Mouse (Mus musculus) stomach, postnatal 0 days (tissue): ENCODE results near the gene Ric8b. TPM values are rescaled to one million over a fixed set of nuclear protein-coding genes. Genes with fewer than 3 reads are reported as not detected.
A peak's percentile ranks its signal among the peaks of the same experiment; 100 is the strongest.

Source experiments
- ATAC-seq: fragments of 200-750 bp; cut with Nextera tagmentation; 2 replicates; pipeline ENCODE4 v1.8.0; 2017; ENCODE audit not compliant: low FRiP score, low TSS enrichment
- DNase-seq: peaks from one replicate; pipeline ENCODE4 v3.0.0-alpha.2; 2016; ENCODE audit warnings: low spot score
- H3K27ac ChIP-seq: fragments of 300-500 bp; sonication (generic); replicated peaks from 2 replicates; pipeline ENCODE4 v1.5.1; 2014; ENCODE audit warnings: mild to moderate bottlenecking, control low read depth
- H3K27me3 ChIP-seq: fragments of 300-500 bp; sonication (generic); 2 replicates; pipeline ENCODE4 v1.6.1; 2014; ENCODE audit warnings: low read length; ENCODE audit not compliant: control insufficient read depth, insufficient read depth
- H3K36me3 ChIP-seq: fragments of 300-500 bp; sonication (generic); 2 replicates; pipeline ENCODE4 v1.6.1; 2014; ENCODE audit warnings: low read length, mixed read lengths; ENCODE audit not compliant: control insufficient read depth, insufficient read depth
- H3K4me1 ChIP-seq: fragments of 300-500 bp; sonication (generic); replicated peaks from 2 replicates; pipeline ENCODE4 v1.6.1; 2014; ENCODE audit warnings: antibody characterized with exemption; ENCODE audit not compliant: control insufficient read depth, insufficient read depth
- H3K4me2 ChIP-seq: fragments of 300-500 bp; sonication (generic); replicated peaks from 2 replicates; pipeline ENCODE4 v1.6.1; 2014; ENCODE audit warnings: low read depth, mild to moderate bottlenecking, control low read depth, moderate library complexity
- H3K4me3 ChIP-seq: fragments of 300-500 bp; sonication (generic); 2 replicates; pipeline ENCODE4 v1.5.1; 2014; ENCODE audit warnings: low read depth, low read length, control low read depth
- H3K9ac ChIP-seq: fragments of 300-500 bp; sonication (generic); 2 replicates; pipeline ENCODE4 v1.6.1; 2014; ENCODE audit warnings: mild to moderate bottlenecking, low read length, control low read depth, mixed read lengths
- H3K9me3 ChIP-seq: fragments of 300-500 bp; sonication (generic); 2 replicates; pipeline ENCODE4 v1.6.1; 2016; ENCODE audit warnings: low read length; ENCODE audit not compliant: control insufficient read depth
- CTCF ChIP-seq: IDR thresholded peaks from 2 replicates; pipeline ENCODE4 v1.5.1; 2016; ENCODE audit warnings: antibody characterized with exemption, low read depth, mild to moderate bottlenecking, moderate library complexity
- EP300 ChIP-seq: optimal IDR thresholded peaks from 2 replicates; pipeline ENCODE3; 2016; ENCODE audit warnings: antibody characterized with exemption
- WGBS: fragments of 180-500 bp; shearing (Covaris S2); extraction: QIAGEN DNeasy Blood & Tissue Kit; methylation state at CpG from one replicate; pipeline ENCODE4 v1.1.7; 2014; 5-methylcytosine and 5-hydroxymethylcytosine counted together
- polyA plus RNA-seq: library from polyadenylated mRNA; unstranded; fragments of >200 nt; fragmentation: Nextera tagmentation; extraction: Ambion mirVana; gene quantifications from 2 replicates; pipeline ENCODE4 v1.2.1, GENCODE M21; 2015

Ric8b gene
- polyA plus RNA-seq, 1 experiment from 2014 or later: 7.4 TPM

DNA sequence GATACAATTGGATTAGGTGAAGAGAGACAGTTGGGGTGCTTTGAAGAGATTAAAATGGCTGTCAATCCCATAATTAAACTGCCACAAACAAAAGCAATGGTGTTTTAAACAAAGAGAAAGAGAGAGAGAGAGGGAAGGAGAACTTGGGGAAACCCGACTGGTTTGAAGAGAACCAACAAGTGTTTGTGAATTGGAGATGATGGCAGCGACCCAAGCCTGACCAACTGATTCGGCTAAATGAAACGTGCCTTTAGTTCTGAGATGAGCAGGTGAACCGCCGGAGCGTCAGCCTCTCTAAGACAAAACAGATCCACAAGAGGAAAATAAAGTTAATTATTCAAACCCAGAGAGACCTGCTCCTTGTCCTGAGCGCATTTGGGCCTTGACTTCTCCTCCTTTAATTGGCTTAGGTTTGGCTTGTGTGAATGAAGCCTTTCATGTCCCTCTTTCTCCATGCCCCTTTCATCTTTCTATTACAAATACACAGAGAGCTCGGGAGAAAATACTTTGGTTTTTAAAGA, 97.1 kb downstream of the Ric8b start:
- 83% methylated on average over 9 of the region's 9 CpGs for WGBS
- no peak for ATAC-seq

DNA sequence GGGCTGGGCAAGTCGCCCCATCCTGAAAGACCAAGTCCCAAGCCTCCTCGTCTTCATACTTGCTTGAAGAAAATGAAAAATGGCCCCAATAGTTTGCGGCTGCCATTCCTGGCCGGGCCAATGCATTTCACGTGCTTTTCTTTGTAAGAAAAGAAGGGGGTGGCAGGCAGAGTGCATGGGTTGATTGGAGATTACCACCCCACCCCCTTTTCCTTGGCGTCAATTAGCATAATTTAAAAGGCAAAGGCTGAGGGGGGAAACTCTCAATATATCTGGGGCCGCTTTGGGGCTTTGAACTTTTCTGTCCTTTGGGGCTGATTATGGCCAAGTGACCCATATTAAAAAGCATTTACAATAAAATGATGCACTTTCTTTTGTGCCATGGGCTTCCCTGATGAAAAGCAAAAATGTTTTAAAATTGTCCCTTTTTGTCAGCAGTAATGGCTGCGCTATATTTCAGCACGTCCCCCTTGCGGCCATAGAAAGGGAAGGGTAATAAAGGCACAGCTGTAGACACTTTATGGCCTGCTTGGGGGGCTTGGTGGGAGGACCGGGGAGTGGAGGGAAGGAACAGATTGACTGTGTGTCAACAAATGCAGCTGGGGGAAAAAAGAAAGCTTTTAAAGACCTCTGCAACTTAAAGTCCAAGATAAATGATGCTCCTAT, 105.4 kb downstream of the Ric8b start:
- Histone ChIP-seq H3K27me3 (no peaks in the 10 kb centered on the region), H3K4me2 (no peak overlapping the region), H3K36me3 (no peaks in the 10 kb centered on the region; the same call in 1 of the 2 replicates), H3K9ac (no peak overlapping the region), H3K27ac (no peak overlapping the region), H3K4me1 (no peaks in the 10 kb centered on the region), H3K4me3 (no peak overlapping the region), H3K9me3 (no peaks in the 10 kb centered on the region)
- TF ChIP-seq EP300 (no peak), CTCF (no peak)
- DNase-seq (no peak), ATAC-seq (no peak)
- 61% methylated on average over 11 of the region's 11 CpGs for WGBS

More for the DNA sequence above, 97.1 kb downstream of the Ric8b start:
- H3K27ac ChIP-seq: no peak overlapping the region
- no peak for DNase-seq
- peaks cover 8% of the 10 kb centered on the region; the same call in 1 of the 2 replicates for H3K36me3 ChIP-seq
- H3K4me3 ChIP-seq: no peak overlapping the region
- H3K9ac ChIP-seq: no peak overlapping the region
- no peak overlapping the region for H3K4me2 ChIP-seq
- no peaks in the 10 kb centered on the region for H3K27me3 ChIP-seq
- no peaks in the 10 kb centered on the region for H3K4me1 ChIP-seq
- no peaks in the 10 kb centered on the region for H3K9me3 ChIP-seq
- no peak for TF ChIP-seq CTCF
- TF ChIP-seq EP300: no peak

DNA sequence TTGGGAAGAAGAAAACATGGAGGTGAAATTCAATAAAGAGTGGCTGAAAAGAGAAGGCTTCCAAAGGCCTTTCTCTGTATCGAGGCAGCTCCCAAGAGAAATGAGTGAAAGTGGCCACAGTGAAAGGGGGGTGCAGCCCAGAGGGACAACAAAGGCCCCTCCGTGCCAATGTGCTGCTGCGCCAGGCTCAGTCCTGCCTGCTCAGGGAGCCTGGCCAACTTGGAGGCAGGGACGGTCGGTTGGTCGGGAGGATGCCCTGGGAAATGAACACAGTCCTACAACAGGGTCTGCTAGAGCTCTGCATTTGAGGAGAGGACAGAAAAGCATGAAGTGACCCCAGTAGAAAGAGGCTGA, 105.9 kb downstream of the Ric8b start:
- Histone ChIP-seq H3K27me3 (no peaks in the 10 kb centered on the region), H3K4me1 (no peaks in the 10 kb centered on the region), H3K36me3 (no peaks in the 10 kb centered on the region; the same call in 1 of the 2 replicates), H3K9ac (no peak overlapping the region), H3K9me3 (no peaks in the 10 kb centered on the region), H3K4me3 (no peak overlapping the region), H3K4me2 (no peak overlapping the region), H3K27ac (no peak overlapping the region)
- ATAC-seq (no peak), DNase-seq (no peak)
- no peak for TF ChIP-seq CTCF
- no peak for TF ChIP-seq EP300
- 58% methylated on average over 6 of the region's 6 CpGs for WGBS

DNA sequence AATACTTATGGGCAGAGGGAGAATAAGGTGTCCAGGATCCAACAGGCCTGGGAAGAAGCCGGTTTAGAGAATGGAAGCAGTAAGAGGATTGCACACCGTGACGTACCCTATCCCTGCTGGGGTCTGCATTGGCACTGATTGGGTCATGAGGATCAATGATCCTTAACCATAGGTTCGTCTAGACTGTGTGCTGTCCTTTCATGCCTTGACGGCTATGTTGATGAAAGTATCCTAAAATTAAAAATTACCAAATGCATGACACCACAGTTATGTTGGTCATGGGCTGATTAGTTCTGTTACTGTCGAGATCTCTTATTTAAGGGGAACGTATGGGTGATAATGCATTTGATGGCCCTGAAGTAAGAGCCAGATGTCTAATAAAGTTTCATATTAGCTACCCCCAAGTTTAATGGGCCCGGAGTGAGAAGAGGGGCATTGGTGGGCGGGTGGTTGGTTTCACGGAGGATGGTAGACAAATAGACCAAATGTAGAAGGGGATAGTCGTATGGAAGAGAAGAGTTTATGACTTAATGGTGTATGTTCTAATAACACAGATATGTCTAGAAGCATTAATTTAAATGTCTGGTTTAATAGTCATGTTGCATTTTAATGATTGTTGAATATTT, 108.5 kb downstream of the Ric8b start:
- Histone ChIP-seq H3K9ac (no peak overlapping the region), H3K9me3 (no peaks in the 10 kb centered on the region), H3K36me3 (no peaks in the 10 kb centered on the region), H3K4me1 (no peaks in the 10 kb centered on the region), H3K27me3 (no peaks in the 10 kb centered on the region), H3K4me2 (no peak overlapping the region), H3K4me3 (no peak overlapping the region), H3K27ac (no peak overlapping the region)
- TF ChIP-seq EP300: no peak
- TF ChIP-seq CTCF: no peak
- ATAC-seq: peak; percentile 92
- DNase-seq: no peak
- 89% methylated on average over 11 of the region's 11 CpGs for WGBS

DNA sequence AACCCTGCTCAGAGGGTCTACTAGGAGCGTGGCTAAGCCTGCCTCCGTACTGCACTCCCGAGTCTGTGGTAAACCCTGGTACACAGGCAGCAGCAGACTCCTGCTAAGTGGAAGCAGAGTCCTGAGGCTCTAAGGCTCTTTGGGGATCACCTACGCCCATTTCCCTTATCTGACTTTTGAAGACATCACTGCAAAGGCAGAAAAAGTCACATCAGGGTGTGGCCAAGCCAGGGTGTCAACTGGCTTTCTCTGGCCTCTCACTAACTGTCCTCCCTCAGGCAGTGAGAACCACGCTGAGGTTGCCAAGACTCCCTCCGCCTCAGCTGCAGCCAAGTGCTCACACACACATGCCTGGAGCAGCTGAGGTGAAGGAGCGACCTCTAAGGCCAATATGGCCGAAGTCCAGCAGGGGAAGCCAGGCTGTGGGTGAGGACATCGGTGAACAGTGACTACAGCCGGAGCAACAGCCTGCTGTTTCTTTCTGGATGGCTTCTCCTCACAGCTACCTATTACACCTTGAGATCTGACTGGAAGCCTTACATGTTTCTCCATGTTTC, 110.3 kb downstream of the Ric8b start:
- 68% methylated on average over 10 of the region's 10 CpGs for WGBS
- H3K36me3 ChIP-seq: no peaks in the 10 kb centered on the region
- H3K4me2 ChIP-seq: no peak overlapping the region
- no peak overlapping the region for H3K27ac ChIP-seq
- ATAC-seq (no peak), DNase-seq (no peak)
- H3K9me3 ChIP-seq: no peaks in the 10 kb centered on the region
- no peak for TF ChIP-seq CTCF
- TF ChIP-seq EP300: no peak
- no peak overlapping the region for H3K4me3 ChIP-seq
- no peaks in the 10 kb centered on the region for H3K27me3 ChIP-seq
- no peaks in the 10 kb centered on the region for H3K4me1 ChIP-seq
- H3K9ac ChIP-seq: no peak overlapping the region

DNA sequence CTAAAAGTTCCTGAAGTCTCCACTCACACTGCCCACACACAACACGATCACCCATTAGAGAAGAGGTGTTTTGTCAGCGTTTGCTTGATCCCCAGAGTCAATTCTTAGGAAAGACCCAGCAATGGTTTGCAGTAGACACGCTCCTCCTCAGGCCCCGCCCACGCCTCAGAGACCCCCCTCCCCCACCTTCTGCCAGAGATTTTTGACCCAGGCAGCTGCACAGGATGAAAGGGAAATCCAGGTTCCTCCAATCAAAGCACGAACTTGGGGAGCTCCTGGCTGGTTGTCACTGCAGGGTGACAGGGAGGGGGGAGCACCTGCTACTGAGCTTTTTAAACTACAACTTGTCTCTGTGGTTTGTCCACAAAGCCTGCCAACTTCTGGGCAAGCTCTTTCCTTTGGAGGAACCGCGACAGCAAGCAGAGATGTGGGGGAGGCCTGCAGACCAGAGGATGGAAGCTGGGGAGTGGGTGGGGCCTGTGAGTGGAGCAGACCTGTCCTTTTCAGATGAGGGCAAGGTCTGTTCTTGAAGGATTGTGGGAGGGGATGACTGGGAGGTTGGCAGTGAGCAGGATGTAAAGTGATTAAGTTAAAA, 117.8 kb downstream of the Ric8b start:
- Histone ChIP-seq H3K4me3 (no peak overlapping the region), H3K27ac (no peak overlapping the region), H3K4me2 (no peak overlapping the region), H3K4me1 (no peaks in the 10 kb centered on the region), H3K27me3 (no peaks in the 10 kb centered on the region), H3K9ac (no peak overlapping the region), H3K36me3 (no peaks in the 10 kb centered on the region), H3K9me3 (no peaks in the 10 kb centered on the region)
- DNase-seq (no peak), ATAC-seq (no peak)
- WGBS: 18% methylated on average over 8 of the region's 8 CpGs
- TF ChIP-seq CTCF (no peak), EP300 (no peak)
